Mouse (Mus musculus): ENCODE results near the gene Gm14403. TPM values are rescaled to one million over a fixed set of nuclear protein-coding genes. Genes with fewer than 3 reads are reported as not detected.
"Not testable (repeated sequence)": the region's sequence is repeated elsewhere in the genome, so short reads cannot be mapped to it uniquely, and the experiment has no call there.

Gene Gm14403
- polyA plus RNA-seq, 1 experiment from 2014 or later, result 3.5 TPM

GRCm38 (mm10) chr2:177511972-177512371 is 14.0 kb downstream of the Gm14403 start:
- H3K9ac ChIP-seq (ENCODE audit: low read length); H3K27me3 ChIP-seq (ENCODE audit: control insufficient read depth, insufficient read depth, low read length); H3K4me1 ChIP-seq (ENCODE audit: control insufficient read depth, insufficient read depth, low read length); H3K9me3 ChIP-seq (ENCODE audit: control insufficient read depth, low read length); H3K27ac ChIP-seq (ENCODE audit: low read depth, low read length); H3K36me3 ChIP-seq (ENCODE audit: control insufficient read depth, insufficient read depth, low read length); H3K4me3 ChIP-seq (ENCODE audit: low read depth, low read length); H3K4me2 ChIP-seq (ENCODE audit: low read depth); DNase-seq (ENCODE audit: low spot score); ATAC-seq (ENCODE audit: insufficient read depth, low FRiP score, low TSS enrichment): not testable (repeated sequence)
- WGBS, result 75% methylated on average over 3 of the region's 3 CpGs

DNA sequence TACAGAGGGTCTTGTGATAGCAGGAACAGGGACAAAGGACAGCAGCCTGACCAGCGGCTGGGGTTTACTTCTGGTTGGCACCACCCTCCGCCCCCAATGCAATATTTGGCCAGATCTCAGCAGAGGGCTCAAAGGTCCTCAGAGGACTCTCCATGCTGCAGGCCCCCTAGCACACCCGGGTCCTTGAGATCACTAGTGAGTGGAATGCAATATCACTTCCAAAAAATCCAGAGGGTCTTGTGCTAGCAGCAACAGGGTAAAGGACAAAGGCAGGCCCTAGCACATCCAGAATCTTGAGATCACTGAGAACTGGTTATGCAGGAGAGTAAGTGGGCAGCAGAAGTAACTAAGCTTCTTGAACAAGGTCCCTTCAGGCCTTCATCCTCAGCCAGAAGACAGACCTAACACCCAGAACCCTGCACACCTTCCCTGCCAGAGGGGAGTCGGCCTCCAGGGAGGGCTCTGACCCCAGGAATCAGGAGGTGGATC is 16.0 kb downstream of the Gm14403 start:
- H3K27ac ChIP-seq (ENCODE audit: low read depth, low read length); H3K27me3 ChIP-seq (ENCODE audit: control insufficient read depth, insufficient read depth, low read length); H3K4me3 ChIP-seq (ENCODE audit: low read depth, low read length); H3K4me1 ChIP-seq (ENCODE audit: control insufficient read depth, insufficient read depth, low read length); H3K9ac ChIP-seq (ENCODE audit: low read length); H3K9me3 ChIP-seq (ENCODE audit: control insufficient read depth, low read length); H3K36me3 ChIP-seq (ENCODE audit: control insufficient read depth, insufficient read depth, low read length); ATAC-seq (ENCODE audit: insufficient read depth, low FRiP score, low TSS enrichment); DNase-seq (ENCODE audit: low spot score); H3K4me2 ChIP-seq (ENCODE audit: low read depth): not testable (repeated sequence)
- WGBS, result 78% methylated on average over 4 of the region's 4 CpGs

GRCm38 (mm10) chr2:177517746-177518145 is 19.7 kb downstream of the Gm14403 start:
- not testable (repeated sequence) for H3K4me2 ChIP-seq (ENCODE audit: low read depth); H3K4me3 ChIP-seq (ENCODE audit: low read depth, low read length); H3K27ac ChIP-seq (ENCODE audit: low read depth, low read length); ATAC-seq (ENCODE audit: insufficient read depth, low FRiP score, low TSS enrichment); H3K4me1 ChIP-seq (ENCODE audit: control insufficient read depth, insufficient read depth, low read length); H3K27me3 ChIP-seq (ENCODE audit: control insufficient read depth, insufficient read depth, low read length); H3K9ac ChIP-seq (ENCODE audit: low read length); DNase-seq (ENCODE audit: low spot score); H3K9me3 ChIP-seq (ENCODE audit: control insufficient read depth, low read length); H3K36me3 ChIP-seq (ENCODE audit: control insufficient read depth, insufficient read depth, low read length)
- WGBS, result 84% methylated on average over 9 of the region's 9 CpGs

- not testable (repeated sequence) for H3K9me3 ChIP-seq (ENCODE audit: control insufficient read depth, low read length); DNase-seq (ENCODE audit: low spot score); H3K27ac ChIP-seq (ENCODE audit: low read depth, low read length); H3K27me3 ChIP-seq (ENCODE audit: control insufficient read depth, insufficient read depth, low read length); H3K4me2 ChIP-seq (ENCODE audit: low read depth); H3K36me3 ChIP-seq (ENCODE audit: control insufficient read depth, insufficient read depth, low read length); H3K9ac ChIP-seq (ENCODE audit: low read length); ATAC-seq (ENCODE audit: insufficient read depth, low FRiP score, low TSS enrichment); H3K4me1 ChIP-seq (ENCODE audit: control insufficient read depth, insufficient read depth, low read length); H3K4me3 ChIP-seq (ENCODE audit: low read depth, low read length)
- 88% methylated on average over 7 of the region's 7 CpGs for WGBS
Measured at GRCm38 (mm10) chr2:177518354-177518753, 20.3 kb downstream of the Gm14403 start.

DNA sequence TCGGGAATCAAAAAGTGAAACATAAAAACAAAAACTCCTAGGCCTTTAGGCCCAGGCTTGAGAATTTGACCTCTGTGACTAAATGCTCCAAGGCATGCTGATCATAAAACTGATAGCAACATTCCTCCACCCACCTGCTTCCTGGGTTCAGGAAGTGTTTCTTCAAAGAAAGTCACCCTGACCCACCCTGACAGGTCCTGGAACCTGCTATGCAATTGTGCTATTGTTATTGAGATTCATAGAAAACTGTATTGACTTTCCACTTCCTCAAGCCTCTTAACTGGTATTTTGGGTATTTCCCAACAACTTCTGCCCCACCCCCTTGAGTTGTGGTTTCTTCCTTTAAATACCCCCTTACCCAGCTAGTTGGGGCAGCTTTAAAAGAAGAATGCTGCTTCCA is 20.9 kb downstream of the Gm14403 start:
- not testable (repeated sequence) for H3K4me1 ChIP-seq (ENCODE audit: control insufficient read depth, insufficient read depth, low read length); DNase-seq (ENCODE audit: low spot score); H3K27me3 ChIP-seq (ENCODE audit: control insufficient read depth, insufficient read depth, low read length); H3K4me3 ChIP-seq (ENCODE audit: low read depth, low read length); H3K27ac ChIP-seq (ENCODE audit: low read depth, low read length); H3K4me2 ChIP-seq (ENCODE audit: low read depth); H3K9ac ChIP-seq (ENCODE audit: low read length); H3K9me3 ChIP-seq (ENCODE audit: control insufficient read depth, low read length); H3K36me3 ChIP-seq (ENCODE audit: control insufficient read depth, insufficient read depth, low read length); ATAC-seq (ENCODE audit: insufficient read depth, low FRiP score, low TSS enrichment)
- 88% methylated on average over 1 of the region's 1 CpGs for WGBS

GRCm38 (mm10) chr2:177520035-177520434 is 22.0 kb downstream of the Gm14403 start:
- 80% methylated on average over 8 of the region's 8 CpGs for WGBS
- H3K4me2 ChIP-seq (ENCODE audit: low read depth), result no peak overlapping the region
- no peak overlapping the region for H3K27ac ChIP-seq (ENCODE audit: low read depth, low read length)
- H3K27me3 ChIP-seq (ENCODE audit: control insufficient read depth, insufficient read depth, low read length), result no peaks in the 10 kb centered on the region
- H3K4me1 ChIP-seq (ENCODE audit: control insufficient read depth, insufficient read depth, low read length), result no peaks in the 10 kb centered on the region
- no peak overlapping the region for H3K4me3 ChIP-seq (ENCODE audit: low read depth, low read length)
- H3K9me3 ChIP-seq (ENCODE audit: control insufficient read depth, low read length), result no peaks in the 10 kb centered on the region
- H3K9ac ChIP-seq (ENCODE audit: low read length), result no peak overlapping the region
- ATAC-seq (ENCODE audit: insufficient read depth, low FRiP score, low TSS enrichment), result no peak
- no peak for DNase-seq (ENCODE audit: low spot score)
- no peaks in the 10 kb centered on the region for H3K36me3 ChIP-seq (ENCODE audit: control insufficient read depth, insufficient read depth, low read length)

GRCm38 (mm10) chr2:177523061-177523460 is 25.0 kb downstream of the Gm14403 start:
- Histone ChIP-seq H3K27me3 (ENCODE audit: control insufficient read depth, insufficient read depth, low read length) (no peaks in the 10 kb centered on the region), H3K27ac (ENCODE audit: low read depth, low read length) (no peak overlapping the region), H3K4me3 (ENCODE audit: low read depth, low read length) (no peak overlapping the region), H3K4me2 (ENCODE audit: low read depth) (no peak overlapping the region), H3K4me1 (ENCODE audit: control insufficient read depth, insufficient read depth, low read length) (no peaks in the 10 kb centered on the region), H3K9ac (ENCODE audit: low read length) (no peak overlapping the region), H3K9me3 (ENCODE audit: control insufficient read depth, low read length) (no peaks in the 10 kb centered on the region), H3K36me3 (ENCODE audit: control insufficient read depth, insufficient read depth, low read length) (no peaks in the 10 kb centered on the region)
- ATAC-seq (ENCODE audit: insufficient read depth, low FRiP score, low TSS enrichment), result no peak
- 96% methylated on average over 20 of the region's 20 CpGs for WGBS
- no peak for DNase-seq (ENCODE audit: low spot score)

GRCm38 (mm10) chr2:177523674-177524073 is 25.7 kb downstream of the Gm14403 start:
- H3K4me3 ChIP-seq (ENCODE audit: low read depth, low read length); DNase-seq (ENCODE audit: low spot score); H3K4me1 ChIP-seq (ENCODE audit: control insufficient read depth, insufficient read depth, low read length); H3K36me3 ChIP-seq (ENCODE audit: control insufficient read depth, insufficient read depth, low read length); H3K9me3 ChIP-seq (ENCODE audit: control insufficient read depth, low read length); H3K4me2 ChIP-seq (ENCODE audit: low read depth); ATAC-seq (ENCODE audit: insufficient read depth, low FRiP score, low TSS enrichment); H3K27me3 ChIP-seq (ENCODE audit: control insufficient read depth, insufficient read depth, low read length); H3K9ac ChIP-seq (ENCODE audit: low read length); H3K27ac ChIP-seq (ENCODE audit: low read depth, low read length): not testable (repeated sequence)
- WGBS, result 92% methylated on average over 6 of the region's 6 CpGs

DNA sequence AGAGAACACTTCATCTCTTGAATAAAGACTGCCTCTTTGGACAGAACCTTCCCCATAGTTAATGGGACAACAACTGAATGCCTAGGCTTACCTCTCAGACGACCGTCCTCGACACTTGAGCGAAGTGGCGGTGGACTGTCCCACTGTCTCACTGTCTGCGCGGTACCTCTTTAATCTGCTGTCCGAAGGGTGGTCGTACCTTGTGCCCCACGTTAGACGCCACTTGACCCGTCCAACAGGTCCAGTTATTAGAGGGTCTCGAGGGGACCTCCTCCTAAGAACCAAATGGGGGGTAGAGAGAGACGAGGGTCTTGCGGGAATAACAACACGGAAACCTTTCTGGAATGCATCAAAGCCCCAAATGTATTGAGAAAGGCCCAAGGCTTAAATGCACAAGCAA is 26.2 kb downstream of the Gm14403 start:
- H3K36me3 ChIP-seq (ENCODE audit: control insufficient read depth, insufficient read depth, low read length); H3K27ac ChIP-seq (ENCODE audit: low read depth, low read length); H3K27me3 ChIP-seq (ENCODE audit: control insufficient read depth, insufficient read depth, low read length); H3K9me3 ChIP-seq (ENCODE audit: control insufficient read depth, low read length); H3K4me2 ChIP-seq (ENCODE audit: low read depth); H3K9ac ChIP-seq (ENCODE audit: low read length); H3K4me1 ChIP-seq (ENCODE audit: control insufficient read depth, insufficient read depth, low read length); H3K4me3 ChIP-seq (ENCODE audit: low read depth, low read length); ATAC-seq (ENCODE audit: insufficient read depth, low FRiP score, low TSS enrichment); DNase-seq (ENCODE audit: low spot score): not testable (repeated sequence)
- WGBS, result 91% methylated on average over 16 of the region's 16 CpGs
